Mouse (Mus musculus) brain, adult 2 months (tissue): ENCODE results near the gene Ubxn7.

ENCODE experiments used
- DNase-seq: peaks from one replicate; pipeline ENCODE4 v3.0.0; 2011; ENCODE audit warnings: low read depth, low spot score

Ubxn7 gene

GRCm38 (mm10) chr16:32382901-32383300 lies 50.8 kb downstream of the Ubxn7 start:
- peak; percentile 3 for DNase-seq

DNA sequence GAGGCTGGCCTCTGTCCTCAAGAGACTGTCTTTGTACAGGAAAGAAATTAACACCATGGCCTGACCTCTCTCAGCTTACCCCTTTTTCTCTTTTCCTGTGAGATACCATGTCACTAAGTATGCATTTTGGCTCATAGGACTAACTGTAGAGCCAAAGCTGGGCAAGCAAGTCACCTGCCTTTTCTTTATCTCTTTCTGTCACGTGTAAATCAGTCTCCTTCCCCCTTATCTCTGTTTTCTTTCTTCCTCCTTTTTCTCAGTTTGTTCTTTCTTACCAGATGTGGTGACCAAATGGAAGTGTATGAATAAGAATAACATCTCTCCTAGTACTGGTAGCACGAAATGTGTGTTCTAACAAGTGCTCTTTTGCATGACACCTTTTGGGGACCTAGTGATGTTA lies 52.8 kb downstream of the Ubxn7 start:
- DNase-seq, result no peak

- no peak for DNase-seq
Observed at GRCm38 (mm10) chr16:32386826-32387225, 54.8 kb downstream of the Ubxn7 start.

DNA sequence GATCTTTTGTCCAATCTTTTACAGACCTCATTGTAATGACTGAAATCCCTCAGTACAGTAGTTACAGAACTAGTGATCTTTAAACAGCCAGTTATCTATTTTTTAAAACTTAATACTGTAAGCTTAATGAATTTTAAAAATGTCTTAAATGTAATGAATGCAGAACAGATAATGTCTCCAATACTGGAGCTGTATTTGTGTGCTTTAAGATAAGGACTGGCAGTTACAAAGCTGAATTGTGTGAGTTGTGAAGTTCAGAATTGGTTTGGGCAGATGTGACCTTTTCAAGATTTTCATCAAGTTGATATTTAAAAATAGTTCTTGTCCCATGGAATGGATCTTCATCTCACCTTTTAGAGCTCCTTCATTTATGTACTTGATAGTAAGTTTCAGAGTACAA lies 57.0 kb downstream of the Ubxn7 start:
- no peak for DNase-seq

DNA sequence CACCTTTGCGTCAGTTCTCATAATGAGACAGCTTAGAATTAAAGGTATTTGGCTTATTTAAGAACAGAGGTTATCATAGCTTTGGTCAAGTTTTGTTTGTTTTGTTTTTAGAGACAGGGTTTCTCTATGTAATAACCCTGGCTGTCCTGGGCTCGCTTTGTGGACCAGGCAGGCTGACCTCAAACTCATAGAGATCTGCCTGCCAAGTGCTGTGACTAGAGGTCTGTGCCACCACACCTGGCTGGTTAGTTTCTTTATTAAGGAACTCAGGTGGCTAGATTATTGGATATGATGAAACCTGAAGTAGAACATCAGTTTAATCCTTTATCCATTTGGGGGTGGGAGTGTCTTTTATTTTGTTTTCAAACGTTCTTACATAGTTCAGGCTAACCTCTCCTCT lies 57.8 kb downstream of the Ubxn7 start:
- DNase-seq, result no peak

GRCm38 (mm10) chr16:32390882-32391281 lies 58.8 kb downstream of the Ubxn7 start:
- DNase-seq, result no peak

DNA sequence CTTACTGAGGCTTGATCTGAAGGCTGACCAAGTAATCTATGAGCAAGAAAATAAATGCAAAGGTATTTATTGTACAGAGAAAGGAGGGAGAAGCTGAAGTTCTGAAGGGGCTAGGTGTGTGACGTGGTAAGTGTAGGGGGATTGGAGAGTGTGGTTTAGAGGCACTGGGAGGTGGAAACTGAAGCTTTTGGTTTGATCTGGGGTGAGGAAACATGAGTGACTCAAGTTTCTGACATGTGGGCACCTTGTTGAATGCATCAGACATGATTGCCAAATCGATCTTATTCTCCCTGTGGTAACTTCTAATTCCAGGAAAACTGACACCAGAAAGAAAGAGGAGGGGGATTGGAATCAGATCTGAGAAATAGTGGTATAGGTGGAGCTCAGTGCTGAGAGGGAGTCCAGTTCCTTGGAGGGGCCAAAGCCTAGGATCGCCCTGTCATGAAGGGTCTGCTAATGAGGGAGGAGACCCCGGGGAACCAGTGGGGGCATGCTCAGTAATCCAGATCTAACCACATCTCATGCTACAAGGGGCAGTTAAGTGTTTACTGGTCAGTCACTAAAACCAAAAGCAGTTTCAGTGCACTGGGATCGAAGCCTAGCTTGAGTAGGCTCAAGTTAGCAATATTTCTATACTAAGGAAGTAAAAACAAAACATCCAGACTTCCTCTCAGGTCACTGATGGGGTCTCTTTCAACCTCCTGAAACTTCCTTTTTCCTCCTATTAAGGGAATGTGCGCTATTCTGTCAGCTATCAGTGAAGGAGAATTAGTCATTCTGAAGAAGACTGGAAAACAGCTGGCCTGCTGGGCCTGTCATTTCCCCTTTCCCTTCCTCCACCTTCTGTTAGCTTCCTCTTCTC lies 63.9 kb downstream of the Ubxn7 start:
- DNase-seq, result no peak

DNA sequence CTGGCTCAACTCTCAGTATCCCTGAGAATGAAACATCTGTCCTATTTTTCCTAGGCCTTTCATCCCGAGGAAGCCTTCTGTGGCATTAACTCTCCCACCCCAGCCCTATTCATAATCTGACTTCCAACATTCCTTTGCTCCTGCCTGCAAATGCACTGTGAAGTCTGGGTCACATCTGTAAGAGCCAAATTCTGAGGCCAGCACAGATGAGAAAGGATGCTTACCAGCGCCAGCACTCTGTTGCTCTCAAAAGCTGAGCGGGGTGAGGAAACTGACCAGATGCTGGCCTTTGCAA lies 64.4 kb downstream of the Ubxn7 start:
- DNase-seq, result no peak

DNA sequence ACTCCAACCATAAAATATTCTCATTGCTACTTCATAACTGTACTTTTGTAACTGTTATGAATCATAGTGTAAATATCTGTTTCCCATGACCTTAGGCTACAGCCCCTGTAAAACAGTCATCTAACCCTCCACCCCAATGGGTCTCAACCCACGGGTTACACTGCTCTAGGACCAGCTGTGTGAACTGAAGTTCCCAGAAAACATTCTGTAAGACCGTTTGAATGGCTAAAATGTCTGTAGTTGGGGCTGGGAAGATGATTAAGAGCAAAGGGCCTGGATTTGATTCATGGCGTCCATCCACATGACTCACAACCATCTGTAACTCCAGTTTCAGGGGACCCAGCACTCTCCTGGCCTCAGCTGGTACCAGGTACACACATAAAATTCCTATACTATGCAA lies 66.1 kb downstream of the Ubxn7 start:
- no peak for DNase-seq

- DNase-seq, result peak; percentile 42
Observed at GRCm38 (mm10) chr16:32400267-32400666, 68.2 kb downstream of the Ubxn7 start, which contains the start of gene Tm4sf19. TSS of gene Tm4sf19 (plus strand) at chr16:32400506.

GRCm38 (mm10) chr16:32401335-32401965 lies 69.4 kb downstream of the Ubxn7 start:
- DNase-seq, result no peak

- DNase-seq, result no peak
Observed at GRCm38 (mm10) chr16:32402818-32403217, 70.8 kb downstream of the Ubxn7 start.

DNA sequence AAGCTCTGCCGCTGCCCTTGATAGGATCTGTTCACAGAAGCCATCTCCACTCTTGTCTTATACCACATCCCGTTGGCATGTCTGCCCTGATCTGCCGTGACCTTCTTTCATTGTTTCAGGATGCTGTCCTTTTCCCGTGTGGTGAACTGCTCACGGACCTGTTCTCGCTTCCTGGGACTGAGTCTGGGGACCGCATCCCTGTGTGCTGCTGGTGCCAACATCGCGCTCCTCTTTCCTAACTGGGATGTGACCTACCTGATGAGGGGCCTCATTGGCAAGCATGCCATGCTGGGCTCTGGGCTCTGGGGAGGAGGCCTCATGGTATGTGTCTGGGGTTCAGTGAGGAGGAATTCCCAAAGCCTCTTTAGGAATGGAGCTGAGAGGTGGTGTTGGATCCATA lies 73.7 kb downstream of the Ubxn7 start:
- DNase-seq, result no peak

GRCm38 (mm10) chr16:32406671-32407070 lies 74.6 kb downstream of the Ubxn7 start:
- DNase-seq, result no peak

GRCm38 (mm10) chr16:32407730-32408129 lies 75.7 kb downstream of the Ubxn7 start:
- no peak for DNase-seq

GRCm38 (mm10) chr16:32417457-32417856 lies 85.4 kb downstream of the Ubxn7 start:
- DNase-seq, result no peak

DNA sequence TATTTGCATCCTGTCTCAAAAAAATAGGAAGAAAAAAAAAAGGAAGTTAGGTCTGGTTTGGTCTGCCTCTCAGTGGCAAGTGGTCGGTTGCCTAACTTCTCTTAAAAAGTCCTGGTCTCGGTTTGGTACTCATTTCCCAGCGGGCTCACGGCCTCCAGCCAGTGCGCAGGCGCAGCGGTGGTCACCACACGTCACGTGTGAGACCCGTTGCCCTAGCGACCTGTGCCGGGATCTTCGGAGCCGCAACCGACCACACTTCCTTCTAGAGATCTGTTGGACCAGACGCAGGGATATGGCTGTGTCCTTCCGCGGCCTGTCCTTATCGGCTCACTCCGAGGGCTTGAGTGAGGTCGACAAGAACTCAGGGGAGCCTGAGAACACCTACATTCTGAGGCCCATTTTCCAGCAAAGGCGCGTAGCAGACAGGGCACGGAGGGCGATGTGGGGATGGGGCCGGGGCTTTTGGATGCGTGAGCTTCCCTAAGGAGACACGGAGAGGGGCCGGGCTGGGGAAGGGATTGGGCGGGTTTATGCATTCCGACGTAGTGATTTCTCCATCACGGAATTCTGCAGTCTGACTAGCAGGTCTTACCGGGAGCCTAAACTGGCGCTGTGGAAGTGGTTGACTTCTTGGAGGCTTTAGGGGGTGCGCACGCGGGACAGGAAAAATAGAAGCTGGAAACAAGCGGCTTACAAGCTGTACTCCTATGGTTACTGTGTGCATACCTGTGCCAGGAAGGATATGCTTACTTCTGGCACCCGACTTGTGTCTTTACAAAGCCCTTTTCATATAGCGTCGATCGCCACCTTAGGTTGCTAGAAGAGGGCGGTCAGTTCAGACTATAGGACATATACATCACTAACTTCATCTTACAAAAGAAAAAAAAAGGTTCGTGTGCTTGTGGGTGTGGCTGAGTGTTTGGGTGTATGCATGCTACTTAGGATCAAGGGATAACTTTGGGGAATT lies 87.7 kb downstream of the Ubxn7 start, which contains the start of gene Tctex1d2:
Tctex1d2 (plus strand) TSS at position 186 of the 967 bp plus-strand sequence.
- DNase-seq, result peak; percentile 98

- no peak for DNase-seq
Observed at GRCm38 (mm10) chr16:32427506-32427905, 95.4 kb downstream of the Ubxn7 start.

- DNase-seq, result peak; percentile 98
Observed at GRCm38 (mm10) chr16:32430474-32431046, 98.5 kb downstream of the Ubxn7 start, which contains the start of gene Pcyt1a. TSS of gene Pcyt1a (plus strand) at chr16:32430921.

GRCm38 (mm10) chr16:32431047-32431591 lies 99.1 kb downstream of the Ubxn7 start:
- peak; percentile 20 for DNase-seq

GRCm38 (mm10) chr16:32431926-32432325 lies 99.9 kb downstream of the Ubxn7 start:
- DNase-seq, result no peak
